Mouse (Mus musculus) midbrain, embryonic 11.5 days (tissue): Measurements from ENCODE around the gene Adat3. TPM values are rescaled to one million over a fixed set of nuclear protein-coding genes. Genes with fewer than 3 reads are reported as not detected.
A peak's percentile ranks its signal among the peaks of the same experiment; 100 is the strongest.
"Not testable (repeated sequence)": the region's sequence is repeated elsewhere in the genome, so short reads cannot be mapped to it uniquely, and the experiment has no call there.

Experiments
- ATAC-seq: fragments of 200-750 bp; cut with Nextera tagmentation; 2 replicates; pipeline ENCODE4 v1.8.0; 2017; ENCODE audit warnings: moderate TSS enrichment, moderate library complexity; ENCODE audit not compliant: low FRiP score
- DNase-seq: peaks from one replicate; pipeline ENCODE4 v3.0.0; 2015; ENCODE audit warnings: low spot score; ENCODE audit errors: missing footprints
- H3K27ac ChIP-seq: fragments of 300-500 bp; sonication (generic); 2 replicates; pipeline ENCODE4 v1.5.1; 2014; ENCODE audit warnings: low read depth, low read length
- H3K27me3 ChIP-seq: fragments of 300-500 bp; sonication (generic); 2 replicates; pipeline ENCODE4 v1.6.1; 2014; ENCODE audit warnings: mild to moderate bottlenecking, low read length, moderate library complexity, mixed read lengths; ENCODE audit not compliant: control insufficient read depth, insufficient read depth
- H3K36me3 ChIP-seq: fragments of 300-500 bp; sonication (generic); 2 replicates; pipeline ENCODE4 v1.6.1; 2014; ENCODE audit warnings: mild to moderate bottlenecking, low read length, moderate library complexity, mixed read lengths; ENCODE audit not compliant: control insufficient read depth, insufficient read depth
- H3K4me1 ChIP-seq: fragments of 300-500 bp; sonication (generic); 2 replicates; pipeline ENCODE4 v1.6.1; 2014; ENCODE audit warnings: low read length; ENCODE audit not compliant: control insufficient read depth, insufficient read depth
- H3K4me2 ChIP-seq: fragments of 300-500 bp; sonication (generic); 2 replicates; pipeline ENCODE4 v1.6.1; 2014; ENCODE audit warnings: mild to moderate bottlenecking, moderate library complexity
- H3K4me3 ChIP-seq: fragments of 300-500 bp; sonication (generic); 2 replicates; pipeline ENCODE4 v1.5.1; 2014; ENCODE audit warnings: low read depth, low read length
- H3K9ac ChIP-seq: fragments of 300-500 bp; sonication (generic); 2 replicates; pipeline ENCODE4 v1.6.1; 2014; ENCODE audit warnings: low read length
- H3K9me3 ChIP-seq: fragments of 300-500 bp; sonication (generic); 2 replicates; pipeline ENCODE4 v1.6.1; 2016; ENCODE audit warnings: low read length; ENCODE audit not compliant: control insufficient read depth
- WGBS: fragments of 180-500 bp; shearing (Covaris S2); extraction: QIAGEN DNeasy Blood & Tissue Kit; methylation state at CpG from one replicate; pipeline ENCODE4 v1.1.7; 2014; 5-methylcytosine and 5-hydroxymethylcytosine counted together
- polyA plus RNA-seq: library from polyadenylated mRNA; unstranded; fragments of >200 nt; fragmentation: Nextera tagmentation; extraction: Ambion mirVana; gene quantifications from 2 replicates; pipeline ENCODE4 v1.2.1, GENCODE M21; 2014

Adat3 gene
- polyA plus RNA-seq, 1 experiment from 2014 or later, result 6.9 TPM

DNA sequence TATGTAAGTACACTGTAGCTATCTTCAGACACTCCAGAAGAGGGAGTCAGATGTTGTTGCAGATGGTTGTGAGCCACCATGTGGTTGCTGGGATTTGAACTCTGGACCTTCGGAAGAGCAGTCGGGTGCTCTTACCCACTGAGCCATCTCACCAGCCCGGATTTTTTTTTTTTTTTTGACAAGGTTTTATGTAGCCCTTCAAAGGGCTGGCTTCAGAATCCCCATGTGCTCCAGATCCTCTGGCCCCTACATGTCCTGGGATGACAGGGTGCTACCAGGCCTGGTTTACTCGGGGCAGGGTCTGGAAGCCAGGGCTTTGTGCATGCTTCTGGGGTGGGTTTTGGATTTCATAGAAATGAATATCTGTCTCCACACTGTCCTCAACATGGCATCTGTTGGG lies 3.0 kb downstream of the Adat3 start, which contains the start of gene Gm49322:
Gm49322 (plus strand) TSS at position 301 of the 400 bp plus-strand sequence.
- Histone ChIP-seq H3K4me1 (peaks cover 14% of the 10 kb centered on the region), H3K36me3 (peaks cover 17% of the 10 kb centered on the region)
- H3K27me3 ChIP-seq, H3K4me3 ChIP-seq, DNase-seq, H3K9me3 ChIP-seq, H3K4me2 ChIP-seq, ATAC-seq, H3K27ac ChIP-seq, H3K9ac ChIP-seq: not testable (repeated sequence)
- WGBS, result 63% methylated on average over 2 of the region's 4 CpGs

- H3K4me1 ChIP-seq, result peaks cover 14% of the 10 kb centered on the region
- ATAC-seq (no peak), DNase-seq (peak; percentile 33)
- H3K36me3 ChIP-seq, result peaks cover 17% of the 10 kb centered on the region
- no peak overlapping the region for H3K27ac ChIP-seq
- no peak overlapping the region for H3K4me2 ChIP-seq
- H3K9me3 ChIP-seq, result no peaks in the 10 kb centered on the region
- 93% methylated on average over 23 of the region's 23 CpGs for WGBS
- H3K27me3 ChIP-seq, result no peaks in the 10 kb centered on the region
- no peak overlapping the region for H3K4me3 ChIP-seq
- H3K9ac ChIP-seq, result no peak overlapping the region
These were observed 3.6 kb downstream of the Adat3 start for GRCm38 (mm10) chr10:80606306-80606705.

GRCm38 (mm10) chr10:80606737-80607350 lies 4.2 kb downstream of the Adat3 start:
- Histone ChIP-seq H3K9ac (no peak overlapping the region), H3K4me3 (no peak overlapping the region), H3K9me3 (no peaks in the 10 kb centered on the region), H3K36me3 (peaks cover 17% of the 10 kb centered on the region), H3K27ac (no peak overlapping the region), H3K4me2 (no peak overlapping the region), H3K4me1 (peaks cover 14% of the 10 kb centered on the region), H3K27me3 (no peaks in the 10 kb centered on the region)
- no peak for DNase-seq
- WGBS, result 96% methylated on average over 34 of the region's 34 CpGs
- no peak for ATAC-seq

GRCm38 (mm10) chr10:80608435-80608834 lies 5.8 kb downstream of the Adat3 start:
- no peak for ATAC-seq
- Histone ChIP-seq H3K27ac (no peak overlapping the region), H3K4me2 (no peak overlapping the region), H3K36me3 (peaks cover 17% of the 10 kb centered on the region), H3K27me3 (no peaks in the 10 kb centered on the region), H3K9me3 (no peaks in the 10 kb centered on the region), H3K4me1 (peaks cover 7% of the 10 kb centered on the region), H3K4me3 (no peak overlapping the region), H3K9ac (no peak overlapping the region)
- DNase-seq, result no peak
- 89% methylated on average over 3 of the region's 3 CpGs for WGBS

GRCm38 (mm10) chr10:80609269-80609924 lies 6.7 kb downstream of the Adat3 start:
- 91% methylated on average over 10 of the region's 10 CpGs for WGBS
- Histone ChIP-seq H3K9me3 (no peaks in the 10 kb centered on the region), H3K27ac (no peak overlapping the region), H3K36me3 (peaks cover 19% of the 10 kb centered on the region), H3K9ac (no peak overlapping the region), H3K4me3 (no peak overlapping the region), H3K4me2 (no peak overlapping the region), H3K27me3 (no peaks in the 10 kb centered on the region), H3K4me1 (no peaks in the 10 kb centered on the region)
- ATAC-seq (no peak), DNase-seq (no peak)

GRCm38 (mm10) chr10:80610116-80610785 lies 7.6 kb downstream of the Adat3 start:
- peaks cover 21% of the 10 kb centered on the region for H3K36me3 ChIP-seq
- WGBS, result 92% methylated on average over 9 of the region's 9 CpGs

GRCm38 (mm10) chr10:80611024-80611423 lies 8.3 kb downstream of the Adat3 start:
- no peak overlapping the region for H3K4me3 ChIP-seq

More at GRCm38 (mm10) chr10:80610116-80610785, 7.6 kb downstream of the Adat3 start:
- Histone ChIP-seq H3K27me3 (no peaks in the 10 kb centered on the region), H3K27ac (no peak overlapping the region), H3K9ac (no peak overlapping the region), H3K4me2 (no peak overlapping the region), H3K4me3 (no peak overlapping the region), H3K9me3 (no peaks in the 10 kb centered on the region), H3K4me1 (no peaks in the 10 kb centered on the region)
- DNase-seq (no peak), ATAC-seq (no peak)

DNA sequence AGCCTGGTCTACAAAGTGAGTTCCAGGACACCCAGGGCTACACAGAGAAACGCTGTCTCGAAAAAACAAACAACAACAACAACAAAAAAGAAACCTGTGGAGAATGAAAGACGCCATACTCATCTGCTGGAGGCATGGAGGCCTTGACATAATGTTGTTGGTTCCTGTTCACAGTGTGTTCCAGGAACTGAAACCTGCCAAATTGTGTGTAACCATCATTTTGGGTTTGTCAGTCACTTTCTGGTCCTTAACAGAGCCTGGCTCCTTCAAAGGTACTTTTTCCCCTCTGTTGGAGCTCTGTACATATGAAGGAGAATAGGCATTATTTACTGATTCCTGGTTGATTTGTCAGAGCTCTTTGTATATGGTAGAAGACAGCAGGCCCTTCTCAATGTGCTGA lies 9.2 kb downstream of the Adat3 start:
- H3K9me3 ChIP-seq, result no peaks in the 10 kb centered on the region
- ATAC-seq (no peak), DNase-seq (no peak)
- 93% methylated on average over 3 of the region's 3 CpGs for WGBS
- no peak overlapping the region for H3K9ac ChIP-seq
- H3K27me3 ChIP-seq, result no peaks in the 10 kb centered on the region
- H3K36me3 ChIP-seq, result peaks cover 16% of the 10 kb centered on the region
- no peaks in the 10 kb centered on the region for H3K4me1 ChIP-seq
- H3K27ac ChIP-seq, result no peak overlapping the region
- no peak overlapping the region for H3K4me3 ChIP-seq
- H3K4me2 ChIP-seq, result no peak overlapping the region

More at GRCm38 (mm10) chr10:80611024-80611423, 8.3 kb downstream of the Adat3 start:
- no peaks in the 10 kb centered on the region for H3K9me3 ChIP-seq
- H3K9ac ChIP-seq, result no peak overlapping the region
- no peaks in the 10 kb centered on the region for H3K27me3 ChIP-seq
- peaks cover 24% of the 10 kb centered on the region for H3K36me3 ChIP-seq
- H3K4me1 ChIP-seq, result no peaks in the 10 kb centered on the region
- no peak overlapping the region for H3K4me2 ChIP-seq
- WGBS, result 78% methylated on average over 4 of the region's 4 CpGs
- DNase-seq (peak; percentile 88), ATAC-seq (peak; percentile 28; the same call in 1 of the 2 replicates)
- no peak overlapping the region for H3K27ac ChIP-seq

DNA sequence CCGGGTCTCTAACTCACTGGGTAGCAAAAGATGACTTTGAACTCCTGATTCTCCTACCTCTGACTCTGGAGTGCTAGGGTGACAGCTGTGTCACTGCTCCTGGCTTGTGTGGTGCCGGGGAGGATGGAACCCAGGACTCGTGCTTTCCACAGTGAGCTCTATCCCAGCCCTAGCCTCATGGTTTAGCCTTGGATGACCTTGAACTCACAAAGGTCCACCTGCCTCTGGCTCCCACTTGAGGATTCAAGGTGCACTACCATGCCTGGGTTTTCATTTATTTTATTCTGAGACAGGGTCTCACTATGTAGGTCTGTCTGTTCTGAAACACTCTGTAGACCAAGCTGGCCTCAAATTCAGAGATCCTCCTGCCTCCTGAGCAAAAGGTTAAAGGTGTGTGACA lies 11.1 kb downstream of the Adat3 start:
- no peak overlapping the region for H3K27ac ChIP-seq
- no peak overlapping the region for H3K9ac ChIP-seq
- H3K9me3 ChIP-seq, result no peaks in the 10 kb centered on the region
- WGBS, result 88% methylated on average over 3 of the region's 3 CpGs
- H3K4me3 ChIP-seq, result no peak overlapping the region
- no peaks in the 10 kb centered on the region for H3K4me1 ChIP-seq
- DNase-seq (no peak), ATAC-seq (no peak)
- H3K4me2 ChIP-seq, result no peak overlapping the region
- no peaks in the 10 kb centered on the region for H3K27me3 ChIP-seq
- H3K36me3 ChIP-seq, result peaks cover 7% of the 10 kb centered on the region
